Mouse (Mus musculus) layer of hippocampus, adult 11-12 months (tissue): ENCODE results near the gene Nup93.

Experiments used
- DNase-seq: peaks from one replicate; pipeline ENCODE4 v3.0.0; 2022; ENCODE audit warnings: low spot score

Gene Nup93

GRCm38 (mm10) chr8:94186542-94186941, 27.8 kb upstream of the Nup93 start:
- DNase-seq, result no peak

- DNase-seq, result no peak
Measured at GRCm38 (mm10) chr8:94187290-94188002, 26.9 kb upstream of the Nup93 start.

- DNase-seq, result peak; percentile 82
Measured at GRCm38 (mm10) chr8:94189275-94190031, 24.9 kb upstream of the Nup93 start.

DNA sequence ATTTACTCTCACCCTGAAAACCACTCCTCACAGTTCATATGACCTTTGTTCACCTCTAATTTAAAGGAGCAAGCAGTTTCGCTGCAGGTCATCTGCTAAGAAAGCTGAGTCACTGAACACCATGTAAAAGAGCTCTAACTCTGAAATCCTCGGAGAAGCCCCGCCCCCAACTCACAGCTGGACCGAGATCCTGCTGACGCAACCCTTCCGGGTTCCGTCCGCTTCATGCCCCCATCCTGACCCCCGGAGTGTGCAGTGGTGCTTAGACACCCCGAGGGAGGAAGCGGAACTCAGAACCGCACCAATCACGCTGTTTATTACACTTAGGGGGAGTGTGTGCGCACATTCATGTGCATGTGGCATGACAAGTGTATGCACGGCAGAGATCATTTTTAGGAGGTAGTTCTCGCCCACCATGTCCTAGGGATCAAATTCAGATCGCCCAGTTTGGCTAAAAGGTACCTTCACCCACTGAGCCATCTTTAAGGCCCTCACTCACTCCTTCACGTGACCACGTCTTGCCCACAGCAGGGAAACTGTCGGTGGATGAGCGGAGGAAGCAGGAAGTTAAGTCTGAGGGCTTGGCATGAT, 23.2 kb upstream of the Nup93 start:
- peak; percentile 54 for DNase-seq

- no peak for DNase-seq
Measured at GRCm38 (mm10) chr8:94192926-94193325, 21.4 kb upstream of the Nup93 start.

GRCm38 (mm10) chr8:94194591-94195223, 19.7 kb upstream of the Nup93 start:
- peak; percentile 49 for DNase-seq

DNA sequence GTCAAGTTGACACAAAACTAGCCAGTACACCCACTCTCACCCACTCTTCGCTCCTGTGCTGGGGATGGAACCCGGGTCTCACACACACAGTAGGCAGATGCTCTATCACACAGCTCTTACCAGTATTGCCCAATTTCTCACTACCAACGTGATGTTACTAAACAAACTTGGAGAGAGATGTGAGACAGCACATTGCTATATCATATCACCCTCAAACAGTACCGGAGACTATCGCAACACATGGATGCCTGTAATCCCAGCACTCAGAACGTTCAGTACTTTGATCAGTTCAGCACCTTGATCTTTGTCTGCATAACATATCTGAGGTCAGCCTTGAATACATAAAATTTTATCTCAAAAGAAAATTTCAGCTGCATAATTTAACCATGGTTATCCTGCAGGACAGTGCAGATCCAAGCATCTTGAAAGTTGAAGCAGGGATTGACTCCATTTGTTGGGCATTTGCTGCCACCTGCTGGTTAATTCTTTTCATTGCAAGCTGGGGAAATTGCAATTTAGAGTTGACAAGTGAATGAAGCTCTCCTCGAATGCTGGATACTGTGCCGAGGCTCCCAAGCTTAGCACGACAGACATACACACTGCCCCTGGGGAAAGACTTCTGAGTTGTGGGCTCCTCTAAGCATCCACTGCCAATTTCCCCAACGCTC, 15.0 kb upstream of the Nup93 start:
- peak; percentile 83 for DNase-seq

DNA sequence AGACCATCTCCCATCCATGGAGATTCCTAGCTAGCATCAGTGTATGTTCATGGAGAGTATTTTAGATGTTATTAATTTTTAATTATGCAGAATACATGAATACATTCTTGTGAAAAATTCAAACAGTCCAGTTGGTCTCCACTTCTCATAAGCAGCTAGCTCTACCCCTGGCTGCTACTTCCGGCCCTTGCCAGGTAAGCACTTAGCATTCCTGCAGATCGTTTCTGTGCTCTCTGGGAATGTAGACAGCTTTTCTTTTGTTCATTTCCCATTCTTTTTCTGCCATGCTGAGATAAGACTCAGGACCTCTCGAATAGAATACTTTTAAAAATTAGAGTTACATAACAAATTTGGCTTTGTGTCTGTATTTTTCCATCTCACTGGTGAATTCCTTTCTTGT, 10.3 kb upstream of the Nup93 start:
- no peak for DNase-seq

DNA sequence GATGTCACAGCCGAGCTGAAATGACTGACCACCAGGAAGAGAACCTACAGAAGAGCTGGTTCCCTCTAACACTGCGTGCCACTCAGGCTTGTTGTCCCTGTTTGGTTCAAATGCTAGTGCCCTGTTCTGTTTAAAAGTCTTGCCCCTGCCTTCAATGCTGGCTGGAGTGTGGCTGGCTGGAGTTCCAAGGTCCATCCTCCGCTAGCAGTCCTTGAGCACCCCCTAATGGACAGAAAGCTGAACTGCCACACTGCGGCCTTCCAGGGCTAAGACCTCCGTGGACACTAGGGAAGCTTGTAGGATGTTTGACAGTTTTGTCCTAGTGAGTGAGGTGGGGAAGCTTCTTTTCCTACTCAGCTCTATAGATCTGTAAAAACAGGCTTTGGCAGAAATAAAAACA, 8.6 kb upstream of the Nup93 start:
- peak; percentile 62 for DNase-seq

- DNase-seq, result no peak
Measured at GRCm38 (mm10) chr8:94206256-94206655, 8.1 kb upstream of the Nup93 start.

DNA sequence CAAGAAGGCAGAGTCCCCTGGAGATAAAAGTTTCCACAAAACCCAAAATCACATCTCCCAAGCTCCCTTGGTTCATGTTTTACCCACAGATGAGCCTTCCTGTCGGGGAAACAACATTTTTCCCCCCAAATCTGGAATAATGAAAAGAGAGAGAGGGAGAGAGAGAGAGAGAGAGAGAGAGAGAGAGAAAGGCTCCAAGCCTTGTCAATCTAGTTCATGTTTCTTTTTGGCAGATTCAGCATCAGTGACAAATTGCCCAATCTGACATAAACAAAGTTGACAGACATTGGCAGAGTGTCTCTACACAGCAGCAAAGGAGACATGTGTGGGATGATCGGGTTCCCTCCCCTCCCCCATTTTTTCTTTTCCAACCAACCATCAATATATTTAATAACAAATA, 6.9 kb upstream of the Nup93 start:
- no peak for DNase-seq

GRCm38 (mm10) chr8:94209639-94210038, 4.7 kb upstream of the Nup93 start:
- peak; percentile 64 for DNase-seq

- no peak for DNase-seq
Measured at GRCm38 (mm10) chr8:94210225-94210624, 4.1 kb upstream of the Nup93 start.

GRCm38 (mm10) chr8:94213819-94214218, 545 bp upstream of the Nup93 start:
- no peak for DNase-seq

GRCm38 (mm10) chr8:94227381-94227939, 13.1 kb downstream of the Nup93 start:
- DNase-seq, result peak; percentile 57

- DNase-seq, result no peak
Measured at GRCm38 (mm10) chr8:94240240-94240751, 25.9 kb downstream of the Nup93 start.

DNA sequence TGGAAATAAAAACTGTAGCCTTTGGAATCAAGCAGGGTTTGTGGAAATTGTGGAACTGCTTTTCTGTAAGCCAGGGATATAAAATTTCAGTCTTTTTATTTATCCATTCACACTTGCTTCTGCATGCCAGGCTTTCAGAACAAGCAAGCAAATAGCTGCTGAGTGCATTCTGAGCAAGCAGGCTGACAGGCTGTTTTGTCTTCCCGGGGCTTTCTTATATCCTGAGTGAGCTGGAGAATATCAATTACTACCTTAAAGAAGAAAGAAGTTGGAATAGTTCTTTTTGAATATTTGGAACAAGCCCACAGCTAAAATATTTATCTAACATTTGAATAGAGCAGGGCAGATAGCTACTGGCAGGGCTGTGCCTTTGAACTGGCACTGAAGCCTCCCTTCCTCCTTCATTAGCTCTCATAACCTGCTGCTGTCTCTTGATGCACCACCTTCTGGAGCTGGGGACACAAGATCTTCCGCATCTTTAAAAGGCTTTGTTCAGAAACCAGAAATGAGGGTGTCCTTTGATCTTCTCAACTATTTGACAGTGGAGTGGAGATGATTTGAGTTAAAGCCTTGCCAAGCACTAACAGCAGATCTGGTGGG, 35.6 kb downstream of the Nup93 start:
- DNase-seq, result no peak

DNA sequence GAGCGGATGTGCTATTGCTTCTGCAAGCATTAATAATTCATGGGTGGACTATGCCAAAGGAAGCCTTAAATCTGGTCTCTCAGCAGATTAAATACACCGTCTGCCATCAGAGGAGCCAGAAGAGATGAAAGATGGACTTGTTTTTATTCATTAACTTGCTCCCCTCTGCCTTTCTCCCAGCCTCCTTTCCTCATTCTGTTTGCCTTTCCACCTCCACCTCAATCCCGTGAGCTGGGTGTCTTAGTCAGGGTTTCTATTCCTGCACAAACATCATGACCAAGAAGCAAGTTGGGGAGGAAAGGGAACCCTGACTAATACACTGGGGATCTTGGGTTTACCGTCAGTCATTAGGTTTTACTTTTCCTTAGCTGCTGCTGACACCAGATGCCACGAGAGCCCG, 44.5 kb downstream of the Nup93 start:
- no peak for DNase-seq

- no peak for DNase-seq
Measured at GRCm38 (mm10) chr8:94262626-94263297, 48.4 kb downstream of the Nup93 start.

DNA sequence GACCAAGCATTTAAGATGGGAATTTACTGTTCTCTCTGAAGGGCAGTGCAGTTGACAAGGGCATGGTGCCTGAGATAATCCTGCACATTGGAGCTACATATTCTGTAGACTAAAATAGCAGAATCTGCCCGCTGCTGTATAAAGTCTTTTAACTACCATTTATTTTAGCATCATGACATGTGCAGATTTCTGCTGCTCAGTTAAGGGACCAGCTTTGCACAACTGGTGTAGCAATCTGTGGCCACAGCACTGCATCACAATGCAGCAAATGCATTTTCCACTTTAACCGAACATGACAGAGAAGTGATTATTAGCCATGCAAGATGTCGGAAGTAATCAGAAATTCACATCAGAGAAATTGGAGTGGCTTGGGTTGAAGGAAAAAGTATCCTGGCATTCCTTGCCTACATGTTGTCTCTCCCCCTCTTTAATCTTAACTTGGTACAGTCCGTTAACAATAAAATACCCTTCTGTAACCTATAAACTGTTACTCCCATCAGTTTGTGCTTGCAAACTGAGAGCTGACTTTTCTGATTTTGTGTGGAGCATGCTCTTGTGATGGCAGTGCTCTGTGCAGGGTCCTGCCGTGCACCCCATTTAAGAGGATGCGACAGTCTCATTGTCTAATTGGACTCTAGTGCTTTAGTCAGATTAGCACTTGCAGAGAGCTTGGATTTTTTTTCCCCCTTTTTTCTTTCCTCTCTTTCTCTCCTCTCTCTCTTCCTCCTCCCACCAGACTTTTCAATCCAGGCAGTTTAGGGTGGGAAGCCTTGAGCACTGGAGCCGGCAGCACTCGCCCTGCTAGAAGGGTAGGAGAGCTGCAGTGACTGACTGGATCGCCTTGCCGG, 52.2 kb downstream of the Nup93 start:
- peak; percentile 46 for DNase-seq
